Mouse (Mus musculus): ENCODE results near the gene Rnd1. TPM values are rescaled to one million over a fixed set of nuclear protein-coding genes. Genes with fewer than 3 reads are reported as not detected.

Rnd1 gene
- polyA plus RNA-seq, 1 experiment from 2014 or later = 0.94 TPM

- TF ChIP-seq EP300 (IDR thresholded peaks at IDR 0.05; ENCODE audit: low read depth) (no peak), CTCF (IDR thresholded peaks at IDR 0.05; ENCODE audit: low read depth) (no peak)
- ATAC-seq (no peak), DNase-seq (no peak)
- Histone ChIP-seq H3K4me2 (ENCODE audit: low read depth, low read length) (no peak overlapping the region), H3K9me3 (ENCODE audit: low read length) (no peaks in the 10 kb centered on the region), H3K27ac (ENCODE audit: low read depth) (no peak overlapping the region), H3K36me3 (replicated peaks; ENCODE audit: insufficient read depth, low read length) (peaks cover 76% of the 10 kb centered on the region), H3K9ac (replicated peaks) (no peak overlapping the region), H3K4me1 (ENCODE audit: insufficient read depth) (no peaks in the 10 kb centered on the region), H3K4me3 (ENCODE audit: low read depth, low read length) (no peak overlapping the region), H3K27me3 (ENCODE audit: insufficient read depth, low read length) (no peaks in the 10 kb centered on the region)
- 89% methylated on average over 10 of the region's 10 CpGs for WGBS (ENCODE audit: insufficient replicate concordance)
Observed at GRCm38 (mm10) chr15:98647308-98647707, 30.0 kb downstream of the Rnd1 start.

DNA sequence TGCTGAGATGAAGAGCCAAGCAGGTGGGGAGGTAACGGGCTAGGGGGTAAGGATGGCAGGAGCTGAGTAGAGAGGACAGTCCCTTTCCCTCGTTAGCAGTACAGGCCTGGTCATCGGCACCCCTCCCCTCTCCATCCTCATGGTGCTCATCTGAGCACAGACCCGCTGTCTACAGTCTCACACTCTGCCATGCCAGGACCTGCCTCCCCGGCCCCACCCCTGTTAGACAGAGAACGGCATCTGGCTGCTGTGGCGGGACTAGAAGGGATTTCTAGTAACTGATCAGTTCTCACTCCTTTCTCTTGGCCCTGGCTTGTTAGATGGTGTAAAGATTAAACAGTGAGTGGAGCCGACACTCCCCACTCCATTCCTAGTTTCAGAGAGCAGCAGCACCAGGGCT, 30.5 kb downstream of the Rnd1 start:
- 86% methylated on average over 8 of the region's 8 CpGs for WGBS (ENCODE audit: insufficient replicate concordance)
- no peaks in the 10 kb centered on the region for H3K9me3 ChIP-seq (ENCODE audit: low read length)
- ATAC-seq (no peak), DNase-seq (no peak)
- TF ChIP-seq CTCF (IDR thresholded peaks at IDR 0.05; ENCODE audit: low read depth) (no peak), EP300 (IDR thresholded peaks at IDR 0.05; ENCODE audit: low read depth) (no peak)
- H3K36me3 ChIP-seq (replicated peaks; ENCODE audit: insufficient read depth, low read length) = peaks cover 70% of the 10 kb centered on the region
- no peak overlapping the region for H3K4me3 ChIP-seq (ENCODE audit: low read depth, low read length)
- H3K4me2 ChIP-seq (ENCODE audit: low read depth, low read length) = no peak overlapping the region
- no peaks in the 10 kb centered on the region for H3K27me3 ChIP-seq (ENCODE audit: insufficient read depth, low read length)
- no peak overlapping the region for H3K27ac ChIP-seq (ENCODE audit: low read depth)
- no peaks in the 10 kb centered on the region for H3K4me1 ChIP-seq (ENCODE audit: insufficient read depth)
- no peak overlapping the region for H3K9ac ChIP-seq (replicated peaks)

- H3K27ac ChIP-seq (ENCODE audit: low read depth) = no peak overlapping the region
- 85% methylated on average over 24 of the region's 24 CpGs for WGBS (ENCODE audit: insufficient replicate concordance)
Observed at GRCm38 (mm10) chr15:98645057-98646026, 31.9 kb downstream of the Rnd1 start.

GRCm38 (mm10) chr15:98644406-98644805, 32.9 kb downstream of the Rnd1 start:
- H3K9me3 ChIP-seq (ENCODE audit: low read length) = no peaks in the 10 kb centered on the region
- 90% methylated on average over 12 of the region's 12 CpGs for WGBS (ENCODE audit: insufficient replicate concordance)
- H3K9ac ChIP-seq (replicated peaks) = no peak overlapping the region
- H3K27me3 ChIP-seq (ENCODE audit: insufficient read depth, low read length) = peaks cover 9% of the 10 kb centered on the region; the same call in 1 of the 2 replicates
- H3K4me1 ChIP-seq (ENCODE audit: insufficient read depth) = no peaks in the 10 kb centered on the region
- peaks cover 47% of the 10 kb centered on the region for H3K36me3 ChIP-seq (replicated peaks; ENCODE audit: insufficient read depth, low read length)
- H3K4me2 ChIP-seq (ENCODE audit: low read depth, low read length) = no peak overlapping the region
- no peak overlapping the region for H3K27ac ChIP-seq (ENCODE audit: low read depth)
- H3K4me3 ChIP-seq (ENCODE audit: low read depth, low read length) = no peak overlapping the region
- TF ChIP-seq EP300 (IDR thresholded peaks at IDR 0.05; ENCODE audit: low read depth) (no peak), CTCF (IDR thresholded peaks at IDR 0.05; ENCODE audit: low read depth) (no peak)
- DNase-seq (no peak), ATAC-seq (no peak)

More at GRCm38 (mm10) chr15:98645057-98646026, 31.9 kb downstream of the Rnd1 start:
- ATAC-seq (peak; percentile 73), DNase-seq (no peak)
- Histone ChIP-seq H3K4me3 (ENCODE audit: low read depth, low read length) (no peak overlapping the region), H3K27me3 (ENCODE audit: insufficient read depth, low read length) (0 out of 2 replicates have a peak, but pooled peaks cover 6% of the 10 kb centered on the region), H3K4me2 (ENCODE audit: low read depth, low read length) (no peak overlapping the region), H3K36me3 (replicated peaks; ENCODE audit: insufficient read depth, low read length) (peaks cover 56% of the 10 kb centered on the region), H3K4me1 (ENCODE audit: insufficient read depth) (no peaks in the 10 kb centered on the region), H3K9me3 (ENCODE audit: low read length) (no peaks in the 10 kb centered on the region), H3K9ac (replicated peaks) (no peak overlapping the region)
- no peak for TF ChIP-seq EP300 (IDR thresholded peaks at IDR 0.05; ENCODE audit: low read depth)
- TF ChIP-seq CTCF (IDR thresholded peaks at IDR 0.05; ENCODE audit: low read depth) = no peak

DNA sequence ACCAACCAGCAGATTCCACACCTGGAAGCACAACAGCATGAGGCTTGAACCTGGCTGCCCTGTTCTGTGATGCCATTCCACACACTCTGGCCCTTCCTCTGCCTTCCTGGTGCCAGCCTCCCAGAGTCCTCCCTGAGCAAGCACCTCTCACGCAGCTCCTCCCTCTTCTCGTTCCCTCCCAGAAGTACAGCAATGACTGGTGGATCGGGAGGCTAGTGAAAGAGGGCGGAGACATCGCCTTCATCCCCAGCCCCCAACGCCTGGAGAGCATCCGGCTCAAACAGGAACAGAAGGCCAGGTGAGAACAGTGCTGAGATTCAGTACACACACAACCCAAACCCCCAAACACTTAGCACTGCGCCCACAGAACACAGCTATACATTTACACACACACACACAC, 37.1 kb downstream of the Rnd1 start:
- H3K27ac ChIP-seq (ENCODE audit: low read depth) = no peak overlapping the region
- peaks cover under 1% of the 10 kb centered on the region; the same call in 1 of the 2 replicates for H3K4me1 ChIP-seq (ENCODE audit: insufficient read depth)
- ATAC-seq (peak; percentile 47; the same call in 1 of the 2 replicates), DNase-seq (no peak)
- no peak overlapping the region for H3K4me3 ChIP-seq (ENCODE audit: low read depth, low read length)
- peaks cover 41% of the 10 kb centered on the region for H3K27me3 ChIP-seq (ENCODE audit: insufficient read depth, low read length)
- H3K36me3 ChIP-seq (replicated peaks; ENCODE audit: insufficient read depth, low read length) = peaks cover 8% of the 10 kb centered on the region
- TF ChIP-seq CTCF (IDR thresholded peaks at IDR 0.05; ENCODE audit: low read depth) (no peak), EP300 (IDR thresholded peaks at IDR 0.05; ENCODE audit: low read depth) (no peak)
- no peak overlapping the region for H3K4me2 ChIP-seq (ENCODE audit: low read depth, low read length)
- WGBS (ENCODE audit: insufficient replicate concordance) = 24% methylated on average over 8 of the region's 8 CpGs
- no peaks in the 10 kb centered on the region for H3K9me3 ChIP-seq (ENCODE audit: low read length)
- no peak overlapping the region for H3K9ac ChIP-seq (replicated peaks)

DNA sequence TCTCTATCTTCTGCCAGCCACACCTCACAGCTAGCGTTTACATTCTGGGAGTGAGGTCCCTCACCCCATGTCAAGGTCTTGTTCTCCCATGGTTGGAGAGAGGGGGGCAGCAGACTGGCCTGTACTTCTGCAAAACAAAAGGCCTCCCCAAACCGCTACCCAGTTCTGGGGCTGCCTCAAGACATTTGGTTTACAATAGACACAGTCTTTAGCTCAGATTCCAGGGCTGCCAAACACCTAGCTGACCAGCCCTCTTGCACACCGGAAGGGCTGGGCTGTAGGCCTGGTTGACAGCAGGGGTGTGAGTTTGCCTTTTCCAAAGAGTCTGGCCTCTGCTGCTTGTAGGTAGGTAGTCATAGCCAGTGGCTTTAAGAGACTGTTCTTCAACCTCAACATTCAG, 40.1 kb downstream of the Rnd1 start:
- Histone ChIP-seq H3K9me3 (ENCODE audit: low read length) (no peaks in the 10 kb centered on the region), H3K4me3 (ENCODE audit: low read depth, low read length) (no peak overlapping the region), H3K27ac (ENCODE audit: low read depth) (no peak overlapping the region), H3K4me2 (ENCODE audit: low read depth, low read length) (no peak overlapping the region), H3K9ac (replicated peaks) (no peak overlapping the region), H3K27me3 (ENCODE audit: insufficient read depth, low read length) (peaks cover 71% of the 10 kb centered on the region), H3K36me3 (replicated peaks; ENCODE audit: insufficient read depth, low read length) (no peaks in the 10 kb centered on the region), H3K4me1 (ENCODE audit: insufficient read depth) (peaks cover 16% of the 10 kb centered on the region)
- TF ChIP-seq EP300 (IDR thresholded peaks at IDR 0.05; ENCODE audit: low read depth) (no peak), CTCF (IDR thresholded peaks at IDR 0.05; ENCODE audit: low read depth) (no peak)
- 47% methylated on average over 3 of the region's 3 CpGs for WGBS (ENCODE audit: insufficient replicate concordance)
- ATAC-seq (no peak), DNase-seq (no peak)

Data from liver, postnatal 0 days (tissue).